Mouse (Mus musculus): ENCODE measurements around the gene Mindy3. TPM values are rescaled to one million over a fixed set of nuclear protein-coding genes. Genes with fewer than 3 reads are reported as not detected.

Mindy3 gene
- total and polyA plus RNA-seq, 3 experiments: 40.7 to 117 (median 41.5) TPM

GRCm38 (mm10) chr2:12371401-12371800 is 47.9 kb downstream of the Mindy3 start:
- peak; percentile 63 for DNase-seq

- DNase-seq: no peak
Observed at GRCm38 (mm10) chr2:12368451-12368850, 50.8 kb downstream of the Mindy3 start.

- no peak for DNase-seq
Observed at GRCm38 (mm10) chr2:12368016-12368415, 51.3 kb downstream of the Mindy3 start.

- DNase-seq: no peak
Observed at GRCm38 (mm10) chr2:12361310-12361709, 58.0 kb downstream of the Mindy3 start.

GRCm38 (mm10) chr2:12354837-12355236 is 64.4 kb downstream of the Mindy3 start:
- DNase-seq: no peak

GRCm38 (mm10) chr2:12348914-12349313 is 70.4 kb downstream of the Mindy3 start:
- DNase-seq: no peak

- no peak for DNase-seq
Observed at GRCm38 (mm10) chr2:12331962-12332361, 87.3 kb downstream of the Mindy3 start.

GRCm38 (mm10) chr2:12329620-12330019 is 89.7 kb downstream of the Mindy3 start:
- DNase-seq: no peak

GRCm38 (mm10) chr2:12329068-12329407 is 90.2 kb downstream of the Mindy3 start:
- no peak for DNase-seq

- no peak for DNase-seq
Observed at GRCm38 (mm10) chr2:12328355-12329067, 90.8 kb downstream of the Mindy3 start.

GRCm38 (mm10) chr2:12327691-12328354 is 91.4 kb downstream of the Mindy3 start:
- DNase-seq: no peak

- peak; percentile 44 for DNase-seq
Observed at GRCm38 (mm10) chr2:12327216-12327615, 92.1 kb downstream of the Mindy3 start.

- no peak for DNase-seq
Observed at GRCm38 (mm10) chr2:12325868-12326267, 93.4 kb downstream of the Mindy3 start.

GRCm38 (mm10) chr2:12325417-12325816 is 93.9 kb downstream of the Mindy3 start:
- DNase-seq: peak; percentile 85

GRCm38 (mm10) chr2:12320914-12321313 is 98.4 kb downstream of the Mindy3 start:
- no peak for DNase-seq

- DNase-seq: no peak
Observed at GRCm38 (mm10) chr2:12318715-12319114, 100.6 kb downstream of the Mindy3 start.

GRCm38 (mm10) chr2:12318036-12318435 is 101.2 kb downstream of the Mindy3 start:
- no peak for DNase-seq

- peak; percentile 17 for DNase-seq
Observed at GRCm38 (mm10) chr2:12317343-12317742, 101.9 kb downstream of the Mindy3 start.

GRCm38 (mm10) chr2:12316361-12316760 is 102.9 kb downstream of the Mindy3 start:
- DNase-seq: peak; percentile 60

GRCm38 (mm10) chr2:12314028-12314427 is 105.2 kb downstream of the Mindy3 start:
- DNase-seq: no peak

GRCm38 (mm10) chr2:12308466-12308865 is 110.8 kb downstream of the Mindy3 start:
- no peak for DNase-seq

- peak; percentile 21 for DNase-seq
Observed at GRCm38 (mm10) chr2:12307311-12307710, 112.0 kb downstream of the Mindy3 start.

GRCm38 (mm10) chr2:12305064-12305650 is 114.1 kb downstream of the Mindy3 start:
- no peak for DNase-seq
